ENCODE assay signal across 18 mouse cellular contexts in genomic region chr10:13140434-13140833, GRCm38 (mm10). TPM values are rescaled to one million over a fixed set of nuclear protein-coding genes. Genes with fewer than 3 reads are reported as not detected.
"Had no signal": no experiment of that assay in that cellular context is flagged by ENCODE, and none has a peak within 500 bp of the region (broad histone marks: within the 10 kb centered on the region; RNA-seq: fewer than 3 reads in every experiment).

No protein-coding gene starts in this region.

- H3K27me3 ChIP-seq: limb, embryonic 12.5 days; midbrain, embryonic 13.5 days had no signal

- H3K4me2 ChIP-seq: limb, embryonic 12.5 days; midbrain, embryonic 13.5 days had no signal

- H3K27ac ChIP-seq: left cerebral cortex, adult 2 months; limb, embryonic 12.5 days; liver, embryonic 14.5 days; midbrain, embryonic 13.5 days had no signal

- H3K9me3 ChIP-seq: limb, embryonic 12.5 days; midbrain, embryonic 13.5 days had no signal

- H3K4me3 ChIP-seq: left cerebral cortex, adult 2 months; limb, embryonic 12.5 days; midbrain, embryonic 13.5 days had no signal

- H3K9ac ChIP-seq: limb, embryonic 12.5 days; liver, embryonic 14.5 days; midbrain, embryonic 13.5 days had no signal

- H3K36me3 ChIP-seq: limb, embryonic 12.5 days; midbrain, embryonic 13.5 days had no signal

- ATAC-seq: lung, postnatal 0 days; midbrain, embryonic 13.5 days had no signal

- DNase-seq: kidney, adult 18-20 months; kidney, postnatal 14 days; lung, adult 2 months; lung, postnatal 36 days; right cerebral cortex, postnatal 14 days; thymus, adult 2 months; thymus, postnatal 25 days had no signal

- H3K4me1 ChIP-seq: limb, embryonic 12.5 days; midbrain, embryonic 13.5 days had no signal

RNA-seq across cellular contexts. Expression of gene Zc2hc1b, which starts 37.4 kb away (rescaled TPM):
- polyA plus RNA-seq: kidney, embryonic 14.5 days; limb, embryonic 12.5 days; liver, adult 2 months; liver, embryonic 14.5 days; lung, adult 2 months; lung, postnatal 0 days; midbrain, embryonic 13.5 days; midbrain, postnatal 0 days; neural tube, embryonic 14.5 days; spleen, adult 2 months; thymus, adult 2 months; urinary bladder, adult 2 months had no signal
